Mouse (Mus musculus) CD4-positive, CD25-positive, alpha-beta regulatory T cell (primary cell): Measurements from ENCODE around the gene Phf8. TPM values are rescaled to one million over a fixed set of nuclear protein-coding genes. Genes with fewer than 3 reads are reported as not detected.

Source experiments
- polyA plus RNA-seq: library from polyadenylated mRNA; unstranded; fragments of 100-300 nt; shearing (Covaris generic); gene quantifications from one replicate; pipeline ENCODE4 v1.2.1, GENCODE M21; 2017

The Phf8 gene
- polyA plus RNA-seq, result 53.8 TPM

DNA sequence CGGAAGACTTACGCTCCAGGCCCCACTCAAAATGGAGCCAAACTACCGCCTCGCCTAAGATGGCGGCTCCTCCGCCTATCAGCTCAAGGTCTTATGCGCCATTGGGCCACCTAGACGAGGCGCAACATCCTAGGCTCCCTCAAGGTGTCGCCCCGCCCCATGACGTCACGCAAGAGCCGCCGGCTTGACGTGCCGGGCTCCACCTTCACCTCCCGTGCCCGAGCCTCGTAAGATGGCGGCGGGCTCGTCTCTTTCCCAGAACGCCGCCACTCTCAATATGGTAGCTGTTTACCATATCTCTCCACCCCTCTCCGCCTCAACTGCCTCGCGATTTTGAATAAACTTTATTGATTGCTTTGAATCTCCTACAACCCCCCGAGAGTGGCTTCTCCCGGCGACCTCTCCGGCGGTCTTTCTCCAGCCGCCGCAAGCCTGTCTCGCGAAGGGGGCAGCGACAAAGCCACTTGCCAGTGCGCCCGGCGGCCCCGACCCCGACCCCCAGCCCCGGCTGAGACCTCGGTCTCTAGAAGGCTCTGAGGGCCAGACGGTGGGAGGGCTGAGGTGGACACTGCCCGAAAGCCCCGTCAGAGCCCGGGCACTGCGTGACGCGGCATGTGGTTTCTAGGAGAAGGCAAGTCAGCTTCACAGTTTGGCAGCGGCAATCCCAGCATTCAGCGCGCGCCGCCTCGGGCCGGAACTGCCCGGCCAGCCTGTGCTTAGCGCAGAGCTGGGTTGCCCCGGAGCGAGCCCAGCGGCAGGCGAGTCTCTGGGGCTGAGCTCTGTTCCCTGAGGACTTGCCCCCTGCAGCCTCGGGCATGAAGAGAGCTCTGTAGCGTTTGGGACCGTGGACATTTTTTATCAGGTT lies at the start of gene Phf8:
Gene Phf8, plus strand, starts transcription at position 215 of the 865 bp plus-strand sequence.

Other genes with a start within 250 kb of the Phf8 start
- 4.3 TPM for gene Fam120c, start 176.5 kb upstream of the Phf8 start, polyA plus RNA-seq